ENCODE assay signal across 26 mouse cellular contexts in the genomic region with DNA sequence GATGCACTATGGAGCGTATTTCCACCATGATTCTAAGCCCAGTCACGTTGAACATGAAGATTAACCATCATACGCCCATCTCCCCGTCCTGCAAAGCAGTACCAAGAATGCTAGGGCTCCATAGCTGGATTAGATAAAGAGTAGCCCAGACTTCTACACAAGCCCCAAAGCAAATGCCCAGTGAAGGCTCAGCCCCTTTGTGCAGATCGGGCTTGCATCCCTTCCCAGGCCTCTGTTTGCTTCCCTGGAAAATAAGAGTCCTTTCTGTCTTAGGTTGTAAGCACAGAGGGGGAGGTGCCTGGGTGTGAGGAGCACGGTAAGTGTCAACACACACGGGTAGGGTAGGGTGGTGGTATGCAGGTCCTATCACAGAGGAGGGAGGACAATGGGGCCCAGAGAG. TPM values are rescaled to one million over a fixed set of nuclear protein-coding genes. Genes with fewer than 3 reads are reported as not detected.
A peak's percentile ranks its signal among the peaks of the same experiment; 100 is the strongest.
DNase-seq lines count a peak whose midpoint lies in the region; TF ChIP-seq lines count a peak whose summit lies in the region.
"Had no signal": no experiment of that assay in that cellular context is flagged by ENCODE, and none has a peak within 500 bp of the region (broad histone marks: within the 10 kb centered on the region; RNA-seq: fewer than 3 reads in every experiment).

No protein-coding gene starts in this region.

- TF ChIP-seq RAD21 in MEL (IDR thresholded peaks at IDR 0.05; ENCODE audit: low read depth, low read length): no peak

- H3K4me1 ChIP-seq in E14TG2a.4 (replicated peaks; ENCODE audit: low read depth, low read length) (peaks cover 60% of the 10 kb centered on the region), ES-Bruce4 (ENCODE audit: control insufficient read depth, insufficient read depth, low read length) (no peaks in the 10 kb centered on the region), MEL (ENCODE audit: control insufficient read depth in 1 of 2, insufficient read depth in 2 of 2, low read length in 2 of 2) (peaks cover 0 to 17% of the 10 kb centered on the region in 2 experiments; a peak in 3 of 4 replicates)
- H3K4me1 ChIP-seq: embryonic facial prominence, embryonic 13.5 days; embryonic facial prominence, embryonic 15.5 days; forebrain, embryonic 12.5 days had no signal

- TF ChIP-seq POLR2A in ES-Bruce4 (IDR thresholded peaks at IDR 0.05; ENCODE audit: insufficient read depth, low read length) (no peak), MEL (IDR thresholded peaks at IDR 0.05; ENCODE audit: control insufficient read depth in 1 of 2, insufficient read depth in 1 of 2, low read depth in 1 of 2, low read length in 2 of 2, poor library complexity in 1 of 2) (no peak)

- DNase-seq in heart, adult 11 months: peak; percentile 81
- no peak for DNase-seq in heart, postnatal 25 days (ENCODE audit: low spot score)
- DNase-seq in MEL (ENCODE audit: low read depth, low spot score): no peak
- DNase-seq in kidney, postnatal 36 days: no peak
- DNase-seq in lung, adult 18-20 months: no peak
- DNase-seq in cerebellum, postnatal 14 days: no peak
- DNase-seq: adrenal gland, adult 8-10 months; adrenal gland, postnatal 36 days; cerebellum, adult 11-12 months; cerebellum, adult 2 months; cerebellum, adult 9-10 months; cerebellum, postnatal 10 days; cerebellum, postnatal 36 days; embryo, embryonic 11 days had no signal

- H3K4me3 ChIP-seq in E14TG2a.4 (replicated peaks; ENCODE audit: low read length) (peak overlapping the region; percentile 85), ES-Bruce4 (ENCODE audit: low read depth, low read length) (peak overlapping the region; percentile 1; the same call in 1 of the 2 replicates), MEL (ENCODE audit: control insufficient read depth in 1 of 2, insufficient read depth in 1 of 2, low read depth in 2 of 2, low read length in 2 of 2) (peak overlapping the region; percentile 16 to 22; a peak in 3 of 4 replicates)
- H3K4me3 ChIP-seq: embryonic facial prominence, embryonic 13.5 days; embryonic facial prominence, embryonic 15.5 days; erythroblast, embryonic 14.5 days; forebrain, embryonic 10.5 days; forebrain, embryonic 12.5 days had no signal

- no peak for TF ChIP-seq CTCF in E14TG2a.4 (conservative IDR thresholded peaks at IDR 0.05; ENCODE audit: low read length)
- no peak for TF ChIP-seq CTCF in ES-Bruce4 (IDR thresholded peaks at IDR 0.05; ENCODE audit: low read depth, low read length)
- no peak for TF ChIP-seq CTCF in MEL (IDR thresholded peaks at IDR 0.05 in 2 of 3, conservative IDR thresholded peaks at IDR 0.05 in 1 of 3; ENCODE audit: control insufficient read depth in 1 of 3, insufficient read depth in 1 of 3, low read depth in 2 of 3, low read length in 3 of 3, poor library complexity in 1 of 3, severe bottlenecking in 1 of 3)

- no peaks in the 10 kb centered on the region for H3K9me3 ChIP-seq in E14TG2a.4 (ENCODE audit: low read length)
- peaks cover 4% of the 10 kb centered on the region; the same call in 1 of the 2 replicates for H3K9me3 ChIP-seq in ES-Bruce4 (replicated peaks; ENCODE audit: control insufficient read depth, insufficient read depth, low read length, poor library complexity, severe bottlenecking)
- no peaks in the 10 kb centered on the region for H3K9me3 ChIP-seq in MEL (replicated peaks; ENCODE audit: insufficient read depth, low read length)
- H3K9me3 ChIP-seq: embryonic facial prominence, embryonic 13.5 days; embryonic facial prominence, embryonic 15.5 days; forebrain, embryonic 12.5 days; G1E had no signal

- peaks cover 56% of the 10 kb centered on the region for H3K36me3 ChIP-seq in E14TG2a.4 (ENCODE audit: insufficient read depth, low read length)
- no peaks in the 10 kb centered on the region for H3K36me3 ChIP-seq in ES-Bruce4 (ENCODE audit: control insufficient read depth, insufficient read depth, low read length, poor library complexity, severe bottlenecking)
- H3K36me3 ChIP-seq in MEL (ENCODE audit: control insufficient read depth in 1 of 2, insufficient read depth in 2 of 2, low read length in 2 of 2): peaks cover 0 to 2% of the 10 kb centered on the region in 2 experiments; a peak in 1 of 4 replicates
- H3K36me3 ChIP-seq: embryonic facial prominence, embryonic 13.5 days; embryonic facial prominence, embryonic 15.5 days; forebrain, embryonic 10.5 days; forebrain, embryonic 12.5 days; G1E had no signal

- H3K27me3 ChIP-seq in E14TG2a.4 (ENCODE audit: insufficient read depth, low read length) (no peaks in the 10 kb centered on the region), ES-Bruce4 (ENCODE audit: control insufficient read depth, insufficient read depth, low read length, poor library complexity, severe bottlenecking) (no peaks in the 10 kb centered on the region), MEL (ENCODE audit: control insufficient read depth in 1 of 2, insufficient read depth in 2 of 2, low read length in 2 of 2) (peaks cover 0 to 6% of the 10 kb centered on the region in 2 experiments; a peak in 3 of 4 replicates)
- H3K27me3 ChIP-seq: embryonic facial prominence, embryonic 13.5 days; embryonic facial prominence, embryonic 15.5 days; forebrain, embryonic 12.5 days had no signal

- H3K27ac ChIP-seq in ES-Bruce4 (ENCODE audit: insufficient read depth, low read length) (no peak overlapping the region), MEL (ENCODE audit: control insufficient read depth, low read depth, low read length) (no peak overlapping the region)
- H3K27ac ChIP-seq: embryonic facial prominence, embryonic 13.5 days; embryonic facial prominence, embryonic 15.5 days; forebrain, embryonic 10.5 days; forebrain, embryonic 12.5 days had no signal

- TF ChIP-seq EP300 in ES-Bruce4 (IDR thresholded peaks at IDR 0.05; ENCODE audit: insufficient read depth, low read depth, low read length) (no peak), MEL (IDR thresholded peaks at IDR 0.05; ENCODE audit: low read depth in 1 of 2, low read length in 2 of 2) (no peak)

- intact Hi-C loops in heart, postnatal 25 days (cut with DNase I): loop anchor here (5.0 to 10.0 kb wide), 2 partner anchors 41 to 158 kb away; a partner anchor contains a TSS

- no peaks in the 10 kb centered on the region for H3K79me2 ChIP-seq in MEL (ENCODE audit: control insufficient read depth, insufficient read depth, low read length, poor library complexity)

- H3K9ac ChIP-seq in ES-Bruce4 (ENCODE audit: low read depth, poor library complexity, severe bottlenecking) (no peak overlapping the region), MEL (ENCODE audit: control insufficient read depth, low read depth, low read length, poor library complexity, severe bottlenecking) (no peak overlapping the region; the same call in 1 of the 2 replicates)
- H3K9ac ChIP-seq: embryonic facial prominence, embryonic 13.5 days; embryonic facial prominence, embryonic 15.5 days; forebrain, embryonic 12.5 days had no signal

TF ChIP-seq in MEL, 35 proteins besides CTCF, POLR2A, EP300 and RAD21:
- no peak for TF ChIP-seq MXI1 (IDR thresholded peaks at IDR 0.05; ENCODE audit: low read depth, low read length)
- no peak for TF ChIP-seq TAL1 (IDR thresholded peaks at IDR 0.05; ENCODE audit: low read length)
- TF ChIP-seq MAFK (IDR thresholded peaks at IDR 0.05; ENCODE audit: borderline replicate concordance, low read depth, low read length): no peak
- no peak for TF ChIP-seq CHD2 (IDR thresholded peaks at IDR 0.05; ENCODE audit: low read length)
- TF ChIP-seq POLR2AphosphoS5 (IDR thresholded peaks at IDR 0.05; ENCODE audit: borderline replicate concordance, low read depth, low read length): no peak

RNA-seq across cellular contexts. Expression of a gene that starts 38.2 kb away (rescaled TPM):
- under 1 TPM; 0.10 to 0.11 TPM for total RNA-seq in heart, postnatal 25 days (2021)
- 4.5 and 4.7 TPM in 2 replicates for polyA plus RNA-seq in ES-Bruce4 (2011; ENCODE audit: insufficient read depth, insufficient read length, low read depth, missing spikeins)
- not detected in 2 replicates for total RNA-seq in MEL (2012; rRNA removed)
- polyA plus RNA-seq in MEL (2012; ENCODE audit: insufficient read depth in 1 of 2, insufficient read length in 2 of 2, low read depth in 1 of 2, low replicate concordance in 2 of 2, missing spikeins in 1 of 2): not detected
- total RNA-seq: adrenal gland, adult 8-10 months; common myeloid progenitor, adult 5-6 weeks; G1E had no signal
- polyA plus RNA-seq: activated CD4-positive, CD25-positive, alpha-beta regulatory T cell, adult 4 months; embryonic facial prominence, embryonic 13.5 days; embryonic facial prominence, embryonic 15.5 days; erythroblast, embryonic 14.5 days; forebrain, embryonic 10.5 days; forebrain, embryonic 12.5 days; forebrain, embryonic 14.5 days; forebrain, embryonic 16.5 days; G1E had no signal

Comparison
In these comparisons a context has a peak if more than half of its experiments do, and no peak if none do; other contexts are left out.
1. H3K4me3 ChIP-seq: peak in every context shown above with its lines; median percentile 85 in E14TG2a.4; 19 in MEL; 1 in ES-Bruce4.